Mouse (Mus musculus): ENCODE data around the gene Tmem132c. TPM values are rescaled to one million over a fixed set of nuclear protein-coding genes. Genes with fewer than 3 reads are reported as not detected.

Gene Tmem132c
- polyA plus RNA-seq, 1 experiment from 2014 or later = 1.7 TPM

- H3K36me3 ChIP-seq (ENCODE audit: control insufficient read depth, insufficient read depth, low read length) = no peaks in the 10 kb centered on the region
- ATAC-seq (ENCODE audit: low FRiP score, low TSS enrichment) (no peak), DNase-seq (ENCODE audit: low spot score) (peak; percentile 33)
- no peak overlapping the region for H3K4me3 ChIP-seq (ENCODE audit: low read depth, low read length)
- 31% methylated on average over 5 of the region's 5 CpGs for WGBS
- H3K9ac ChIP-seq (ENCODE audit: low read length) = no peak overlapping the region
- H3K27ac ChIP-seq (replicated peaks) = no peak overlapping the region
- no peaks in the 10 kb centered on the region for H3K27me3 ChIP-seq (ENCODE audit: control insufficient read depth, insufficient read depth, low read length)
- H3K4me2 ChIP-seq (replicated peaks; ENCODE audit: low read depth) = no peak overlapping the region
- TF ChIP-seq EP300 (optimal IDR thresholded peaks at IDR 0.05) (no peak), CTCF (IDR thresholded peaks at IDR 0.05; ENCODE audit: low read depth) (peak; percentile 81)
- H3K4me1 ChIP-seq (replicated peaks; ENCODE audit: control insufficient read depth, insufficient read depth) = no peaks in the 10 kb centered on the region
- no peaks in the 10 kb centered on the region for H3K9me3 ChIP-seq (ENCODE audit: control insufficient read depth, low read length)
These were observed 239.8 kb downstream of the Tmem132c start for GRCm38 (mm10) chr5:127481416-127481815.

- no peak for TF ChIP-seq EP300 (optimal IDR thresholded peaks at IDR 0.05)
- TF ChIP-seq CTCF (IDR thresholded peaks at IDR 0.05; ENCODE audit: low read depth) = no peak
- H3K27me3 ChIP-seq (ENCODE audit: control insufficient read depth, insufficient read depth, low read length) = no peaks in the 10 kb centered on the region
- no peak overlapping the region for H3K4me3 ChIP-seq (ENCODE audit: low read depth, low read length)
- 68% methylated on average over 3 of the region's 3 CpGs for WGBS
- H3K9ac ChIP-seq (ENCODE audit: low read length) = no peak overlapping the region
- no peaks in the 10 kb centered on the region for H3K36me3 ChIP-seq (ENCODE audit: control insufficient read depth, insufficient read depth, low read length)
- no peak overlapping the region for H3K4me2 ChIP-seq (replicated peaks; ENCODE audit: low read depth)
- no peaks in the 10 kb centered on the region for H3K4me1 ChIP-seq (replicated peaks; ENCODE audit: control insufficient read depth, insufficient read depth)
- ATAC-seq (ENCODE audit: low FRiP score, low TSS enrichment) (no peak), DNase-seq (ENCODE audit: low spot score) (no peak)
- no peak overlapping the region for H3K27ac ChIP-seq (replicated peaks)
- no peaks in the 10 kb centered on the region for H3K9me3 ChIP-seq (ENCODE audit: control insufficient read depth, low read length)
These were observed 240.7 kb downstream of the Tmem132c start for GRCm38 (mm10) chr5:127482342-127482741.

DNA sequence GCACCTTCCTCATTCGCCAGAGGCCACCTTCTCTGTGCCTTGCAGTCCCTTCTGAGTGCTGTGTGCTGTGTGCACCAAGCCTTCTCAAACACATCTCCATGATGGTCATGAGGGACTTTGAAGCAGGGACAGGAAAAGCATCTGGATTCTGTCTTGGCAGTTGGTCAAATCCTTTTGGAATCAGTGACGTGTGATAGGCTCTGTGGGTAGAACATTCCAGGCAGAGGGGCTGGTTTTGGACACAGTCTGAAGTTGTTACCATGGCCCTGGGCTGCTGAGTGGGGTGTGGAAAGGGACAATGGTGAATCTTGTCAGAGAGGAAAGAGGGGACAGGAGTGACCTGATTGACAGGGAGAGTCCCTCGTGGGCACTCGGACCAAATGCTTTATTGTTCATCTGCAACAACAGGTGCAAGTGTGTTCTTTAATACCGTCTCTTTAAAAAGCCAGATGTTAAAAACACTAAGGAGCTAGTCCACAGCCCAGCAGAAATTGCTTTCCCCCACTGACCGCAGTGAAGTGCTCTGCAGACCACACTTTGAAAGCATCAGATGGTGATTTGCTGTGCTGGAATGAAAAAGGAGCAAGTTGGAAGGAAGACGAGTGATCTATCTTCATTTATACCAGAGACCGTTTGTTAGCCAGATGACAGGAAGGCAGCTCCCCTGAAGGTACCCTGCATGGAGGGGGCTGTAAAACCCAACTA, 242.5 kb downstream of the Tmem132c start:
- no peaks in the 10 kb centered on the region for H3K4me1 ChIP-seq (replicated peaks; ENCODE audit: control insufficient read depth, insufficient read depth)
- no peaks in the 10 kb centered on the region for H3K36me3 ChIP-seq (ENCODE audit: control insufficient read depth, insufficient read depth, low read length)
- H3K27me3 ChIP-seq (ENCODE audit: control insufficient read depth, insufficient read depth, low read length) = no peaks in the 10 kb centered on the region
- no peak for ATAC-seq (ENCODE audit: low FRiP score, low TSS enrichment)
- 29% methylated on average over 8 of the region's 8 CpGs for WGBS
- H3K9me3 ChIP-seq (ENCODE audit: control insufficient read depth, low read length) = no peaks in the 10 kb centered on the region
- no peak overlapping the region for H3K27ac ChIP-seq (replicated peaks)
- H3K9ac ChIP-seq (ENCODE audit: low read length) = no peak overlapping the region
- no peak overlapping the region for H3K4me2 ChIP-seq (replicated peaks; ENCODE audit: low read depth)
- TF ChIP-seq CTCF (IDR thresholded peaks at IDR 0.05; ENCODE audit: low read depth) (no peak), EP300 (optimal IDR thresholded peaks at IDR 0.05) (no peak)
- no peak overlapping the region for H3K4me3 ChIP-seq (ENCODE audit: low read depth, low read length)
- no peak for DNase-seq (ENCODE audit: low spot score)

GRCm38 (mm10) chr5:127484813-127485486, 243.3 kb downstream of the Tmem132c start:
- DNase-seq (ENCODE audit: low spot score) = no peak
- no peaks in the 10 kb centered on the region for H3K9me3 ChIP-seq (ENCODE audit: control insufficient read depth, low read length)
- H3K27me3 ChIP-seq (ENCODE audit: control insufficient read depth, insufficient read depth, low read length) = no peaks in the 10 kb centered on the region
- no peak overlapping the region for H3K27ac ChIP-seq (replicated peaks)
- no peak overlapping the region for H3K4me2 ChIP-seq (replicated peaks; ENCODE audit: low read depth)
- H3K4me1 ChIP-seq (replicated peaks; ENCODE audit: control insufficient read depth, insufficient read depth) = no peaks in the 10 kb centered on the region
- 25% methylated on average over 13 of the region's 13 CpGs for WGBS
- H3K4me3 ChIP-seq (ENCODE audit: low read depth, low read length) = no peak overlapping the region
- no peaks in the 10 kb centered on the region for H3K36me3 ChIP-seq (ENCODE audit: control insufficient read depth, insufficient read depth, low read length)
- H3K9ac ChIP-seq (ENCODE audit: low read length) = no peak overlapping the region
- TF ChIP-seq CTCF (IDR thresholded peaks at IDR 0.05; ENCODE audit: low read depth) (no peak), EP300 (optimal IDR thresholded peaks at IDR 0.05) (no peak)
- ATAC-seq (ENCODE audit: low FRiP score, low TSS enrichment) = no peak

DNA sequence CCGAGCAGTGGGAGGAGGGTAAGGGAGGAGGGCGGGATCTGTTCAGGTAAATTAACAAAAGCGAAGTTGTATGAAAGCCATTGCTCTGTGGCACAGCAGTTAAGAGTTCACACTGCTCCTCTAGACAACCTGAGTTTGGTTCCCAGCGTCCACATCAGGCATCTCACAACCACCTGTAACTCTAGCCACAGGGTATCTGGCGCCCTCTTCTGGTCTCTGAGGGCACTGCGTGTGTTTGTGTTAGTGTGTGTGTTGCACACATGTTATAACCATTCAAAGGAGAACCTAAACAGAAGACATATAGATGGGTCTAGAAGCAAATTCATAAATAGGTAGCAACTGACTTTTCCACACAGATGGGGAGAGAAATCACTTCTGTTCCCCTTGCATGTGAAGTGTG, 245.6 kb downstream of the Tmem132c start:
- WGBS = 83% methylated on average over 6 of the region's 6 CpGs
- Histone ChIP-seq H3K9me3 (ENCODE audit: control insufficient read depth, low read length) (no peaks in the 10 kb centered on the region), H3K4me3 (ENCODE audit: low read depth, low read length) (no peak overlapping the region), H3K27ac (replicated peaks) (no peak overlapping the region), H3K9ac (ENCODE audit: low read length) (no peak overlapping the region), H3K27me3 (ENCODE audit: control insufficient read depth, insufficient read depth, low read length) (no peaks in the 10 kb centered on the region), H3K4me1 (replicated peaks; ENCODE audit: control insufficient read depth, insufficient read depth) (no peaks in the 10 kb centered on the region), H3K4me2 (replicated peaks; ENCODE audit: low read depth) (no peak overlapping the region), H3K36me3 (ENCODE audit: control insufficient read depth, insufficient read depth, low read length) (no peaks in the 10 kb centered on the region)
- ATAC-seq (ENCODE audit: low FRiP score, low TSS enrichment) (0 out of 2 replicates have a peak, but pooled peaks have one; percentile 12), DNase-seq (ENCODE audit: low spot score) (no peak)
- TF ChIP-seq EP300 (optimal IDR thresholded peaks at IDR 0.05) (no peak), CTCF (IDR thresholded peaks at IDR 0.05; ENCODE audit: low read depth) (peak; percentile 8; the same call in 1 of the 2 replicates)

DNA sequence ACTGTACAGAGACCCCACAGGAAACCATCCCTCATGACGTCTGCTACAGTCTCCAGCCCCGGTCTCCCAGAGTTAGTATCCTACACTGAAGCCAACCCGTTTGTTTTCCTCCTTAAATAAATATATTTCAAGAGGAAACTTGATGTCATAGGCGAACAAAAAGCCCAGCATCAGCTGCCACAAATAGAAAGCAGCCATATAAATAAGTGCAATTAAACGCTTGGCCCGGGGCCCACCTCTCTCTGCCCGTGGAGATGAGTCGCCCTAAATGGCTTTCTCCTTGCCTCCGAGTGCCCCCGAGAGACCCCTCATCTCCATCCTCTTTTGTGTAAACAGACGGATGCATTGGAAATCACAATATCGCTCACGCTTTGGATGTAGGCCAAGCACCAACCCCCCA, 247.1 kb downstream of the Tmem132c start:
- H3K4me2 ChIP-seq (replicated peaks; ENCODE audit: low read depth) = no peak overlapping the region
- no peaks in the 10 kb centered on the region for H3K36me3 ChIP-seq (ENCODE audit: control insufficient read depth, insufficient read depth, low read length)
- no peak overlapping the region for H3K27ac ChIP-seq (replicated peaks)
- WGBS = 67% methylated on average over 13 of the region's 13 CpGs
- DNase-seq (ENCODE audit: low spot score) = no peak
- no peaks in the 10 kb centered on the region for H3K27me3 ChIP-seq (ENCODE audit: control insufficient read depth, insufficient read depth, low read length)
- no peak overlapping the region for H3K4me3 ChIP-seq (ENCODE audit: low read depth, low read length)
- no peaks in the 10 kb centered on the region for H3K9me3 ChIP-seq (ENCODE audit: control insufficient read depth, low read length)
- H3K4me1 ChIP-seq (replicated peaks; ENCODE audit: control insufficient read depth, insufficient read depth) = no peaks in the 10 kb centered on the region
- H3K9ac ChIP-seq (ENCODE audit: low read length) = no peak overlapping the region
- ATAC-seq (ENCODE audit: low FRiP score, low TSS enrichment) = no peak
- TF ChIP-seq EP300 (optimal IDR thresholded peaks at IDR 0.05) (no peak), CTCF (IDR thresholded peaks at IDR 0.05; ENCODE audit: low read depth) (no peak)

Measured in stomach, postnatal 0 days (tissue).